Mouse (Mus musculus) adrenal gland, postnatal 14 days (tissue): ENCODE data around the gene Haus5. TPM values are rescaled to one million over a fixed set of nuclear protein-coding genes. Genes with fewer than 3 reads are reported as not detected.

Experiments used
- DNase-seq: peaks from one replicate; pipeline ENCODE4 v3.0.0; 2021; ENCODE audit warnings: mixed read lengths
- total RNA-seq: library from RNA; stranded (reverse); gene quantifications from 2 replicates; pipeline ENCODE4 v1.2.3, GENCODE M21; 2021

The Haus5 gene
- total RNA-seq, 1 experiment from 2014 or later = 10.4 TPM

GRCm38 (mm10) chr7:30626647-30627046 lies 38.1 kb downstream of the Haus5 start:
- DNase-seq = no peak

GRCm38 (mm10) chr7:30625530-30626384 lies 39.0 kb downstream of the Haus5 start, which contains the start of gene Cox6b1:
Cox6b1 (minus strand) TSS chr7:30626151.
- DNase-seq = peak; percentile 93

GRCm38 (mm10) chr7:30619202-30619601 lies 45.6 kb downstream of the Haus5 start:
- DNase-seq = peak; percentile 53

- no peak for DNase-seq
Measured at GRCm38 (mm10) chr7:30618658-30619057, 46.1 kb downstream of the Haus5 start.

GRCm38 (mm10) chr7:30615049-30615760 lies 49.6 kb downstream of the Haus5 start:
- DNase-seq = peak; percentile 79

GRCm38 (mm10) chr7:30614454-30614853 lies 50.3 kb downstream of the Haus5 start:
- DNase-seq = no peak

- DNase-seq = peak; percentile 83
Measured at GRCm38 (mm10) chr7:30613529-30614112, 51.2 kb downstream of the Haus5 start.

GRCm38 (mm10) chr7:30612654-30613402 lies 52.0 kb downstream of the Haus5 start, which contains the start of gene Upk1a:
Upk1a (minus strand) TSS chr7:30612847.
- DNase-seq = no peak

GRCm38 (mm10) chr7:30610043-30610442 lies 54.8 kb downstream of the Haus5 start:
- no peak for DNase-seq

- DNase-seq = no peak
Measured at GRCm38 (mm10) chr7:30608476-30608875, 56.3 kb downstream of the Haus5 start.

- DNase-seq = peak; percentile 81
Measured at GRCm38 (mm10) chr7:30607706-30608309, 57.0 kb downstream of the Haus5 start.

- no peak for DNase-seq
Measured at GRCm38 (mm10) chr7:30604944-30605343, 59.9 kb downstream of the Haus5 start.

GRCm38 (mm10) chr7:30604424-30604823 lies 60.4 kb downstream of the Haus5 start:
- DNase-seq = no peak

Other genes starting within 250 kb of the Haus5 start
- 7.1 TPM in 1 of 2 replicates, not detected in the other for gene Hcst, start 245.1 kb downstream of the Haus5 start, total RNA-seq
- 2.8 and 3.9 TPM in 2 replicates for gene Nfkbid, start 243.3 kb downstream of the Haus5 start, total RNA-seq
- gene Aplp1, start 219.5 kb downstream of the Haus5 start, total RNA-seq = 21.3 and 28.3 TPM in 2 replicates
- gene Kirrel2, start 207.3 kb downstream of the Haus5 start, total RNA-seq = not detected in 2 replicates
- 0.11 TPM in 1 of 2 replicates, not detected in the other for gene Nphs1, start 206.7 kb downstream of the Haus5 start, total RNA-seq
- 2.6 and 33.4 TPM in 2 replicates for gene Prodh2, start 171.4 kb downstream of the Haus5 start, total RNA-seq
- gene Arhgap33, start 129.9 kb downstream of the Haus5 start, total RNA-seq = 8.3 and 8.9 TPM in 2 replicates
- 24.2 and 29.4 TPM in 2 replicates for gene Hspb6, start 112.8 kb downstream of the Haus5 start, total RNA-seq
- 7.6 and 9.2 TPM in 2 replicates for gene Proser3, start 112.7 kb downstream of the Haus5 start, total RNA-seq
- gene Lin37, start 105.2 kb downstream of the Haus5 start, total RNA-seq = 41.6 and 46.3 TPM in 2 replicates
- gene U2af1l4, start 101.7 kb downstream of the Haus5 start, total RNA-seq = 60.3 and 66.8 TPM in 2 replicates
- 3.8 and 4.6 TPM in 2 replicates for gene Gm49396, start 101.7 kb downstream of the Haus5 start, total RNA-seq
- 117 and 125 TPM in 2 replicates for gene Psenen, start 101.4 kb downstream of the Haus5 start, total RNA-seq
- 5.1 and 7.8 TPM in 2 replicates for gene Igflr1, start 99.6 kb downstream of the Haus5 start, total RNA-seq
- 45.7 and 54.0 TPM in 2 replicates for gene Kmt2b, start 76.3 kb downstream of the Haus5 start, total RNA-seq
- 0.85 and 1.1 TPM in 2 replicates for gene Zbtb32, start 66.1 kb downstream of the Haus5 start, total RNA-seq
- gene Upk1a, start 52.1 kb downstream of the Haus5 start, total RNA-seq = 0.22 and 0.45 TPM in 2 replicates
- 3,197 and 3,382 TPM in 2 replicates for gene Cox6b1, start 38.8 kb downstream of the Haus5 start, total RNA-seq
- not detected in 2 replicates for gene Etv2, start 29.1 kb downstream of the Haus5 start, total RNA-seq
- 78.2 and 81.2 TPM in 2 replicates for gene Rbm42, start 14.7 kb downstream of the Haus5 start, total RNA-seq
- not detected in 2 replicates for gene Pmis2, start 6.6 kb upstream of the Haus5 start, total RNA-seq
- gene 2200002J24Rik, start 33.9 kb upstream of the Haus5 start, total RNA-seq = 1.4 and 3.4 TPM in 2 replicates
- gene Atp4a, start 47.2 kb upstream of the Haus5 start, total RNA-seq = 3.0 TPM in 2 replicates
- gene Tmem147, start 64.5 kb upstream of the Haus5 start, total RNA-seq = 215 and 242 TPM in 2 replicates
- not detected in 2 replicates for gene Gapdhs, start 78.7 kb upstream of the Haus5 start, total RNA-seq
- 76.3 and 82.7 TPM in 2 replicates for gene Sbsn, start 86.5 kb upstream of the Haus5 start, total RNA-seq
- gene Dmkn, start 98.8 kb upstream of the Haus5 start, total RNA-seq = 2.2 and 3.5 TPM in 2 replicates
- gene Krtdap, start 122.9 kb upstream of the Haus5 start, total RNA-seq = 1.3 and 2.1 TPM in 2 replicates
- gene Ffar2, start 158.8 kb upstream of the Haus5 start, total RNA-seq = 1.1 TPM in 2 replicates
- gene Ffar3, start 191.2 kb upstream of the Haus5 start, total RNA-seq = 0.26 and 0.38 TPM in 2 replicates
- 0.41 TPM in 1 of 2 replicates, not detected in the other for gene Ffar1, start 196.6 kb upstream of the Haus5 start, total RNA-seq
- 3.2 and 14.1 TPM in 2 replicates for gene Cd22, start 215.3 kb upstream of the Haus5 start, total RNA-seq
- 0.33 and 0.90 TPM in 2 replicates for gene Mag, start 249.9 kb upstream of the Haus5 start, total RNA-seq